Comparison of ENCODE assay signal across 8 mouse cellular contexts in genomic region chr16:41532661-41533551, GRCm38 (mm10).
DNase-seq lines count a peak whose midpoint lies in the region; ATAC-seq lines count a peak whose summit lies in the region.

No protein-coding gene starts in this region.

- no peaks in the 10 kb centered on the region; the same call in 1 of the 2 replicates for H3K27me3 ChIP-seq in lung, embryonic 16.5 days (ENCODE audit: control insufficient read depth, insufficient read depth, low read depth, low read length)
- no peaks in the 10 kb centered on the region for H3K27me3 ChIP-seq in stomach, embryonic 15.5 days (replicated peaks)

- H3K27ac ChIP-seq in lung, embryonic 16.5 days (ENCODE audit: low read length), result no peak overlapping the region
- peak overlapping the region; percentile 33; the same call in 1 of the 2 replicates for H3K27ac ChIP-seq in stomach, embryonic 15.5 days

- under 1% methylated on average over 38 of the region's 38 CpGs for WGBS in lung, embryonic 16.5 days
- 1% methylated on average over 38 of the region's 38 CpGs for WGBS in stomach, embryonic 15.5 days

- DNase-seq in lung, postnatal 25 days (ENCODE audit: low spot score), result no peak
- peak; percentile 62 to 68 for DNase-seq in cerebellum, postnatal 36 days
- DNase-seq in gastrocnemius, postnatal 14 days, result peak; percentile 17
- DNase-seq in layer of hippocampus, adult 8-10 months (ENCODE audit: low spot score in 2 of 2), result peak; percentile 59 to 61
- peak; percentile 3 for DNase-seq in lung, postnatal 10 days
- DNase-seq in spleen, adult 18-20 months, result no peak

- H3K9ac ChIP-seq in lung, embryonic 16.5 days (ENCODE audit: low read length), result peak overlapping the region; percentile 51
- H3K9ac ChIP-seq in stomach, embryonic 15.5 days, result peak overlapping the region; percentile 34

- no peaks in the 10 kb centered on the region for H3K9me3 ChIP-seq in lung, embryonic 16.5 days (ENCODE audit: control insufficient read depth, low read length)
- no peaks in the 10 kb centered on the region for H3K9me3 ChIP-seq in stomach, embryonic 15.5 days

- no peaks in the 10 kb centered on the region for H3K4me1 ChIP-seq in lung, embryonic 16.5 days (replicated peaks; ENCODE audit: control insufficient read depth, insufficient read depth, low read length)
- H3K4me1 ChIP-seq in stomach, embryonic 15.5 days, result no peaks in the 10 kb centered on the region

- intact Hi-C loops in gastrocnemius, postnatal 14 days (cut with DNase I; ENCODE audit: low total_unique reads), result no loop called here

- H3K4me3 ChIP-seq in lung, embryonic 16.5 days (ENCODE audit: low read length), result peak overlapping the region; percentile 51
- H3K4me3 ChIP-seq in stomach, embryonic 15.5 days (replicated peaks), result peak overlapping the region; percentile 54

- H3K4me2 ChIP-seq in lung, embryonic 16.5 days (ENCODE audit: low read depth, low read length), result peak overlapping the region; percentile 89
- H3K4me2 ChIP-seq in stomach, embryonic 15.5 days, result peak overlapping the region; percentile 88

- peak; percentile 73; the same call in 1 of the 2 replicates for ATAC-seq in lung, embryonic 16.5 days (ENCODE audit: low read depth)
- peak; percentile 68; the same call in 1 of the 2 replicates for ATAC-seq in stomach, embryonic 15.5 days (ENCODE audit: insufficient read depth, low FRiP score, low read depth)

- H3K36me3 ChIP-seq in lung, embryonic 16.5 days (ENCODE audit: control insufficient read depth, insufficient read depth, low read length), result no peaks in the 10 kb centered on the region
- H3K36me3 ChIP-seq in stomach, embryonic 15.5 days, result no peaks in the 10 kb centered on the region

Comparison
In these comparisons a context has a peak if more than half of its experiments do, and no peak if none do; other contexts are left out.
1. DNase-seq: peak in cerebellum, postnatal 36 days (2 of 2), gastrocnemius, postnatal 14 days (single experiment), layer of hippocampus, adult 8-10 months (2 of 2) and lung, postnatal 10 days (single experiment); none in lung, postnatal 25 days (single experiment) and spleen, adult 18-20 months (0 of 2).